Mouse (Mus musculus): Measurements from ENCODE around the gene Maf.

The Maf gene

DNA sequence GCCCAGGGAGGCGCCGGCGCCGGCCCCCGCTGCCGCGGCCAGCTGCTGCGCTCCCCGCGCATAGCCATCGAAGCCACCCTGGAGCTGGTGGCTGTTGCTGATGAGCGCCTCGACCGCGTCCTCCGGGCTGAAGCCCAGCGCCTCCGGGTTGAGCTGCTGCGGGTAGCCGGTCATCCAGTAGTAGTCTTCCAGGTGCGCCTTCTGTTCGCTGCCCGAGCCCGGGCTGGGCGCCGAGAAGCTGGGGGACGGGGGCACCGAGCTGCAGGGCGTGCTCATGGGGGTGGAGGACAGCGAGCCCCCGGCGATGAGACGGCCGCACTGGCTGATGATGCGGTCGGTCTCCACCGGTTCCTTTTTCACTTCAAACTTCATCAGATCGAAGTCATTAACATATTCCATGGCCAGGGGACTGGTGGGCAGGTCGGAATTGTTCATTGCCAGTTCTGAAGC lies 1.2 kb downstream of the Maf start:
- peak in 1 of 2 experiments; percentile 26 for DNase-seq (ENCODE audit: low read depth in 2 of 2, low spot score in 2 of 2)

DNA sequence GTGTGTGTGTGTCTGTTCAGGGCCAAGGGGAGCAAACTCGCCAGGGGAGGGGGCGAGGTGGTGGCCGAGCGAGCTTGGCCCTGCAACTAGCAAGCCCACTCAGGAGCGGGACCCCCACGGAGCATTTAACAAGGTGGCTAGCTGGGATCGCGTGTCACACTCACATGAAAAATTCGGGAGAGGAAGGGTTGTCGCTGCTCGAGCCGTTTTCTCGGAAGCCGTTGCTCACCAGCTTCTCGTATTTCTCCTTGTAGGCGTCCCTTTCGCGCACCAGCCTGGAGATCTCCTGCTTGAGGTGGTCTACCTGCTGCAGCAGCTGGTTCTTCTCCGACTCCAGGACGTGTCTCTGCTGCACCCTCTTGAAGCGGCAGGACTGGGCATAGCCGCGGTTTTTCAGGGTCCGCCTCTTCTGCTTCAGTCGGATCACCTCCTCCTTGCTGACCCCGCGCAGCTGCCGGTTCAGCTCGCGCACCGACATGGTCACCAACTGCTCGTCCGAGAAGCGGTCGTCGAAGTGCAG lies 1.9 kb downstream of the Maf start:
- DNase-seq (ENCODE audit: low read depth in 2 of 2, low spot score in 2 of 2): peak; percentile 15 to 16

GRCm38 (mm10) chr8:115703056-115703455 lies 4.5 kb downstream of the Maf start:
- DNase-seq (ENCODE audit: low read depth in 2 of 2, low spot score in 2 of 2): no peak

GRCm38 (mm10) chr8:115701001-115701400 lies 6.6 kb downstream of the Maf start:
- DNase-seq (ENCODE audit: low read depth in 2 of 2, low spot score in 2 of 2): no peak

DNA sequence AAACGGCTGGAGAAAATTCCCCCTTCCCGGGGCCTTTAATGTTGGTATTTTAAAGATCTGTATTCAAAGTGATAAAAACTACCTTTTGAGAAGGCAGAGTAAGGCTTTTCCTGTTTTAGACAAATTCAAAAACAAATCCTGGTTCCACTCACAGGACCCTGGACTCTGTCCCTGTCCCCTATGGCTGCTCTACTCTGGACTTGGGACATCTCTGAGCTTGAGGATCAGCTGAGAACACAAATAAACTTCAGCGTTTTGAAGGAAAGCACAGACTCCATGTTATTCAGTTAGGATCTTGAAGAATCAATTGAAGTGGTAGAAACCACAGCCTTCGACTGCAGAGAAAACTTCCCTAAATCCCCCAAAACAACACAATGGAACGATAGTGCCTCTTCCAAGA lies 8.4 kb downstream of the Maf start:
- no peak for DNase-seq (ENCODE audit: low read depth in 2 of 2, low spot score in 2 of 2)

DNA sequence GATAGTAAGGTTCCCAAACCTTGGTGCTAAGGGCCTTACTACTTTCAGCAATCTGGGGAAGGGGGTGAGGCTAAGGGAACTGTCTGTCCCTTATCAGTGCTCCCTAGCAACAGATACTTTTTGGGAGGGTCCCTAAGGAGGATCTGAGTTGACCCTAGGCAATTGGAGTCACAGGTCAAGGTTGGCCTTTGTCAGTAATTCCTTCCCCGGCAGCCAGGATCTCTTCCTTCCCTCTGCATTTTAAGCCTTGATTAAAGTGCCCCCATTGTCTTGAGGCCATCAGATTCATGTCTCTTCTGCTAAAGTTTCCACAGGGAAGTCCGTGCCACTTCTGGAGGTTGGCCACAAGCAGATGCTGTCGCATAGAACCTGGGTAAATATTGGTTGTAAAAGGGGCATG lies 10.2 kb downstream of the Maf start:
- no peak for DNase-seq (ENCODE audit: low read depth in 2 of 2, low spot score in 2 of 2)

- no peak for DNase-seq (ENCODE audit: low read depth in 2 of 2, low spot score in 2 of 2)
Measured at GRCm38 (mm10) chr8:115696661-115697060, 10.9 kb downstream of the Maf start.

DNA sequence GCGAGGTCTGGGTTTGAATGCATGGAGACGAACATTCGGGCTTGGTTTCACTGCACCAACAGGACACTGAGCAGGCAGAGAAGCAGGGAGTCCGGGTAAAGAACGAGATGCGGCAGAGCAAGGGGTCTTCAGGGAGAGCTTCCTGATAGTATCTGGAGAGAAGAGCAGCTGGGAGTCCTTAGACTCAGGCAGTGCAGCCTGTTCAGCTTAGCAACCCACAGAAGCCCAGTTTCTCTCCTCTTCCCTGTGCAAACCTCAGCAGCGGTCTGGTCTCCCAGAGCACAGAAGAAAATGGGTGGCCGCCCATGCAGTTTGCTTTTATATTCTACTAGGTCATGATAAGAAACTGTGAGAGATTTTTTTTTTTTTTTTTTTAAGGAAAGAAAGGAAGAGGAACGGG lies 20.2 kb downstream of the Maf start:
- DNase-seq (ENCODE audit: low read depth in 2 of 2, low spot score in 2 of 2): no peak

DNA sequence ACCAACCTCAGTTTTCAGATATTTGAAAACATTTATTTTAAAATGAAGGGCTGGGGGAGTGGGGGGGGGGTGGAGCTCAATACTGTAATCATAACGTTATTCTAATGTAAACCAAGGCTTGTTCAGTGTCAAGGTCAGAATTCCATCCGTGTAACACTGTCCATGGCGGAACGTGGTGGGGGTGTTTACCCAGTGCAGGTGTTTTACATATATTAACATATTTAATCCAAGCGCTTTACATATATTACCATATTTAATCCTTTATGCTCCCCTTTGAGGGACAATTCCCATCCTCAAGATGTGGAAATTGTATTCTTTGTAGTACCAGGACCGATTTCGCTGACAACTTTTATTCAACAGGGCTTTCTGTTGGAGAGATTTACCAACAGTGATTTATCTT lies 24.3 kb downstream of the Maf start:
- no peak for DNase-seq (ENCODE audit: low read depth in 2 of 2, low spot score in 2 of 2)

DNA sequence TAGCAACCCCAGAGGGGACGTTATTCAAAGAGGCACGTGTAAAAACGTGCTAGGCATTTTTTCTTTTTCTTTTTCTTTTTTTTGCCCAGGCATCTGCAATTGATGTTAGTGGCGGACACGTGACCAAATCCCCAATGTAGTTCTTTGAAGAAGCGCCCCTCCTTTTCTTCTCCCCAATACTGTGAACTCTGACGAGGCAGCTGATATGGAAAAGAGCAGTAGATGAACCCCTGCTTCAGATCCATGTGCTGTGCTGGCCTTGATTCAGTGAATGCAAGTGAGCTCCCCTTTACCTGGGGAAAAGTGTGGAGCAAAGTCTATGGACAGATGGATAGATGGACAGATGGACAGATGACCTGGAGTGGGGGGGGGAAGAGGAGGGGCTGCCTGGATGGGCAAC lies 28.1 kb downstream of the Maf start:
- no peak for DNase-seq (ENCODE audit: low read depth in 2 of 2, low spot score in 2 of 2)

DNA sequence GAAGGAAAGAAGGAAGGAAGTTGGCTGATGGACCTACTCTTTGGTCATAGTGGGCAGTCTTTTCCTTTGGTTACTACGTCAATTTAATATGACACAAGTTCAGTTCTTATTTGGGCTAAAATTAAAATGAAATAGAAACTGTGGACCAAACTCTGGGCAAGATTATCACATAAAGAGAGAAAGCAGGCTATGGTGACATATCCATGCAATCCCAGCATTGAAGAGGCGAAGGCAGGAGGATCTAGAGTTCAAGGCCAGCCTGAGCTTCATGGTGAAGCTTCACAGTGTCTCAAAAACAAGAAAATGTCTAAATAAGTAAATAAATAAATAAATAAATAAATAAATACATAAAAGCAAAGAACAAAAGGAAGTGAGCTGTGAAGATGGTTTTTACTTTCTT lies 42.7 kb downstream of the Maf start:
- no peak for DNase-seq (ENCODE audit: low read depth in 2 of 2, low spot score in 2 of 2)

- DNase-seq (ENCODE audit: low read depth in 2 of 2, low spot score in 2 of 2): no peak
Measured at GRCm38 (mm10) chr8:115650110-115650521, 57.5 kb downstream of the Maf start.

DNA sequence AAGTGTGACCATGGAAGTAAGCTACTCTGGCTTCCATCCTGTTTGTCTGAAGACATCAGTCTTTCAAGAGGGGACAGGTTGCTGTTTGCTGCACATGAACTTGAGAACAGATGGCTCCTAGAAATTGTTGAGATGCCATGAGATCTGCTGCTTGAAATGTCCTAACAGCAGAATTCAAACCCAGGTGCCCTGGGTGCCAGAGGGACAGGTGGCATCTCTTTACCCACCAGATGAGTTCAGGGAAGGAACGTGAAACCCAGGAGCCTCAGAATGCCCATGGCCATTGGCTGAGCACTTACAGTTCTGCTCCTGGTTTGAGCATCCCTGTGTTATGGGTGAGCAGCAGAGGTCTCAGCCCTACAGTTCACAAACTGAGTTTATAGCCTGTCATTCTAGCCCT lies 62.5 kb downstream of the Maf start:
- DNase-seq (ENCODE audit: low read depth in 2 of 2, low spot score in 2 of 2): no peak

GRCm38 (mm10) chr8:115641936-115642335 lies 65.7 kb downstream of the Maf start:
- DNase-seq (ENCODE audit: low read depth in 2 of 2, low spot score in 2 of 2): no peak

DNA sequence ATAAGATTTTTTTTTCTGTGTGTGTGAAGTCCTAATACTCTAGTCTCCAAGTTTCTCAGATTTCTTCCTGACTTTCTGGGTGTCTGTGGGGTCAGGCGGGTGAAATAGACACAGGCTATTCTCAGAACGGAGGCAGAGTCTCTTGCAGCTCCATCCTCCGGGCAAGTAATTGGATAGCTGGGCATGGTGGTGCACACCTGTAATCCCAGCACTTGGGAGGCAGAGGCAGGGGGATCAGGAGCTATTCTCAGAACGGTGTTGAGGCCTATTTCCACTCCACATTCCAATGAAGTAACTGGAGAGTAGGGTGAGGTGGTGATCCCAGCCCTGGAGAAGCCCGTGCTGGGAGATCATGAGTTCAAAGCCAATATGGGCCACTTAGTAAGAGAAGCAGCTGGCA lies 67.6 kb downstream of the Maf start:
- no peak for DNase-seq (ENCODE audit: low read depth in 2 of 2, low spot score in 2 of 2)

GRCm38 (mm10) chr8:115636751-115637150 lies 70.8 kb downstream of the Maf start:
- no peak for DNase-seq (ENCODE audit: low read depth in 2 of 2, low spot score in 2 of 2)

Data from CD8-positive naive resting alpha-beta T cell, adult 2 months (primary cell).